Mouse (Mus musculus): Measurements from ENCODE around the gene Ablim1.

GRCm38 (mm10) chr19:57241363-57242192 lies 73.1 kb downstream of the Ablim1 start:
- TF ChIP-seq CTCF (IDR thresholded peaks at IDR 0.05; ENCODE audit: low read depth, low read length) (no peak), POLR2A (IDR thresholded peaks at IDR 0.05; ENCODE audit: insufficient read depth, low read length) (no peak)
